Mouse (Mus musculus): ENCODE measurements around the gene Nadk. TPM values are rescaled to one million over a fixed set of nuclear protein-coding genes. Genes with fewer than 3 reads are reported as not detected.
"Not testable (repeated sequence)": the region's sequence is repeated elsewhere in the genome, so short reads cannot be mapped to it uniquely, and the experiment has no call there.

The Nadk gene
- polyA plus RNA-seq, 1 experiment from 2014 or later: 84.5 TPM

DNA sequence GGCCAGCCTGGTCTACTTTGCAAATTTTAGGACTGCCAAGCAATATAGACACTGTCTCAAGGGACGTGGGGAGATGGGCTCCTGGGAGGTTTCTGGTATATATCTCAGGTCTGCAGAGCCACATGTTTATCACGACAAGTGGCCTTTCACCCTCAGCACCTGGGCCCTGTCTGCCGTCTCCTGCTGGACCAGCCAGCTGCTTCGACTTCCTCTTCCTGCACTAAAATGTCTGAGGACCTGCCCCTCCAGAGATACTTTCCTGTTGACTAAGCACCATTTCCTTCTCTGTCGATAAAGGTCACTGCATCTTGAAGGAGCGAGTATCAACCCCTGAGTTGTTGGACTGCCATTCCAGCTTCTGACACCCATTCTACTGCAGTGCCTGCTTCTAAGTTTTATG, 2.7 kb upstream of the Nadk start:
- no peak overlapping the region for H3K9ac ChIP-seq
- no peaks in the 10 kb centered on the region for H3K27me3 ChIP-seq
- 87% methylated on average over 6 of the region's 6 CpGs for WGBS
- no peak for ATAC-seq (ENCODE audit: low FRiP score)
- H3K4me3 ChIP-seq: no peak overlapping the region
- no peak overlapping the region for H3K4me2 ChIP-seq
- H3K36me3 ChIP-seq: peaks cover 65% of the 10 kb centered on the region
- peaks cover 25% of the 10 kb centered on the region for H3K4me1 ChIP-seq (replicated peaks)
- H3K9me3 ChIP-seq: no peaks in the 10 kb centered on the region
- H3K27ac ChIP-seq: no peak overlapping the region

- Histone ChIP-seq H3K27me3 (no peaks in the 10 kb centered on the region), H3K36me3 (peaks cover 50% of the 10 kb centered on the region), H3K4me3 (no peak overlapping the region), H3K9ac (no peak overlapping the region), H3K27ac (no peak overlapping the region; the same call in 1 of the 2 replicates), H3K4me1 (replicated peaks) (peaks cover 38% of the 10 kb centered on the region), H3K4me2 (no peak overlapping the region), H3K9me3 (no peaks in the 10 kb centered on the region)
- no peak for ATAC-seq (ENCODE audit: low FRiP score)
- WGBS: 71% methylated on average over 2 of the region's 2 CpGs
These were observed 1.2 kb upstream of the Nadk start for GRCm38 (mm10) chr4:155560932-155561331.

GRCm38 (mm10) chr4:155562725-155563399, 684 bp downstream of the Nadk start:
- H3K4me1 ChIP-seq (replicated peaks): peaks cover 43% of the 10 kb centered on the region
- H3K36me3 ChIP-seq: peaks cover 33% of the 10 kb centered on the region
- no peaks in the 10 kb centered on the region for H3K9me3 ChIP-seq
- H3K27ac ChIP-seq: peak overlapping the region; percentile 93
- peak overlapping the region; percentile 85 for H3K4me3 ChIP-seq
- no peaks in the 10 kb centered on the region for H3K27me3 ChIP-seq
- H3K4me2 ChIP-seq: peak overlapping the region; percentile 97
- ATAC-seq (ENCODE audit: low FRiP score): no peak
- 6% methylated on average over 19 of the region's 19 CpGs for WGBS
- H3K9ac ChIP-seq: peak overlapping the region; percentile 51; the same call in 1 of the 2 replicates

- no peaks in the 10 kb centered on the region for H3K27me3 ChIP-seq
- under 1% methylated on average over 64 of the region's 69 CpGs for WGBS
These were observed 1.4 kb downstream of the Nadk start for GRCm38 (mm10) chr4:155563400-155564231.

DNA sequence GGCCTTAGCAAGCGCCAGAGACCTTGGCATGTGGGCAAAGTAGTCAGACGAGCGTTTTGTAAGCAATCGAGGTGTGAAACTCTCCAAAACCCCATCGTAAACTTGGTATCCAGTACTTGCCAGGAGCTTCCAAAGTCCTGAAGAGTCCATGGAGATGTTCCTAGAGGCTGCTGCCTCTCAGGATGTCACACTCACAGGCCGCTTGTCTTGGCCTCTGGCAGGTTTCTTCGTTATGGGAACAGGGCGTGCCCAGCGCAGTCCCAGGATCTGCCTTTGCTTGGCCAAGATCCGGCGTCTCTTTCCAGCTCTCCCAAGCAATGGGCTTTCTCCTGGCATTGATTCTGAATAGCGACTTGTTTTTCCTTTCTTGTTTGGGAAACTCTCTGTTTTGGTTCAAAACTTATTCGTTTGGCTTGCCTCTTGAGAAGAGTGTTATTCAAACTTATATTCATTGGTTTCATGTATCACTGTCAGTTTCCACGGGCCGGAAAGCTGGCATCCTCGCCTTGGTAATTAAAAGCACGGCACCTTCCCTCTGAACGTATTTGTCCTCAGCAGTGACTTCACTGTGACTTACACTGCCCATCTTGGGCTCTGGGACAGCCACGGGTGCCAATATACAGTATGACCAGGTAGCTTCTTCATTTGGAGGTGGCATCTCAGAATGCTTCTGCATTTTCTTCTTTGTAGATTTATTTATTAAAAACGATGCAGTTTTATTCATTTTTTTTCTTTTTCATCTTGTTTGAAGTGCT, 2.3 kb downstream of the Nadk start:
- no peak for ATAC-seq (ENCODE audit: low FRiP score)
- 17% methylated on average over 20 of the region's 20 CpGs for WGBS
- peak overlapping the region; percentile 91 for H3K9ac ChIP-seq
- H3K27ac ChIP-seq: peak overlapping the region; percentile 93
- H3K27me3 ChIP-seq: no peaks in the 10 kb centered on the region
- peak overlapping the region; percentile 85 for H3K4me3 ChIP-seq
- peak overlapping the region; percentile 97 for H3K4me2 ChIP-seq
- H3K4me1 ChIP-seq (replicated peaks): peaks cover 43% of the 10 kb centered on the region
- peaks cover 17% of the 10 kb centered on the region for H3K36me3 ChIP-seq
- no peaks in the 10 kb centered on the region for H3K9me3 ChIP-seq

More at GRCm38 (mm10) chr4:155563400-155564231, 1.4 kb downstream of the Nadk start:
- peak overlapping the region; percentile 93 for H3K27ac ChIP-seq
- peaks cover 26% of the 10 kb centered on the region for H3K36me3 ChIP-seq
- ATAC-seq (ENCODE audit: low FRiP score): peak; percentile 98
- peak overlapping the region; percentile 85 for H3K4me3 ChIP-seq
- peak overlapping the region; percentile 97 for H3K4me2 ChIP-seq
- peak overlapping the region; percentile 91 for H3K9ac ChIP-seq
- peaks cover 43% of the 10 kb centered on the region for H3K4me1 ChIP-seq (replicated peaks)
- no peaks in the 10 kb centered on the region for H3K9me3 ChIP-seq

- H3K4me2 ChIP-seq: no peak overlapping the region
- no peak overlapping the region for H3K27ac ChIP-seq
- H3K36me3 ChIP-seq: no peaks in the 10 kb centered on the region
- H3K9ac ChIP-seq: peak overlapping the region; percentile 29; the same call in 1 of the 2 replicates
- no peak overlapping the region for H3K4me3 ChIP-seq
- ATAC-seq (ENCODE audit: low FRiP score): no peak
- no peaks in the 10 kb centered on the region for H3K27me3 ChIP-seq
- 80% methylated on average over 8 of the region's 8 CpGs for WGBS
- peaks cover 42% of the 10 kb centered on the region for H3K4me1 ChIP-seq (replicated peaks)
- no peaks in the 10 kb centered on the region for H3K9me3 ChIP-seq
These were observed 4.4 kb downstream of the Nadk start for GRCm38 (mm10) chr4:155566555-155566954.

- H3K36me3 ChIP-seq: no peaks in the 10 kb centered on the region
- ATAC-seq (ENCODE audit: low FRiP score): no peak
- no peak overlapping the region for H3K4me3 ChIP-seq
- H3K27ac ChIP-seq: no peak overlapping the region
- H3K27me3 ChIP-seq: no peaks in the 10 kb centered on the region
- H3K4me1 ChIP-seq (replicated peaks): peaks cover 28% of the 10 kb centered on the region
- H3K9ac ChIP-seq: 0 out of 2 replicates have a peak overlapping the region, but pooled peaks have one; percentile 36
- no peak overlapping the region for H3K4me2 ChIP-seq
- WGBS: 33% methylated on average over 2 of the region's 2 CpGs
- no peaks in the 10 kb centered on the region for H3K9me3 ChIP-seq
These were observed 6.0 kb downstream of the Nadk start for GRCm38 (mm10) chr4:155568170-155568569.

DNA sequence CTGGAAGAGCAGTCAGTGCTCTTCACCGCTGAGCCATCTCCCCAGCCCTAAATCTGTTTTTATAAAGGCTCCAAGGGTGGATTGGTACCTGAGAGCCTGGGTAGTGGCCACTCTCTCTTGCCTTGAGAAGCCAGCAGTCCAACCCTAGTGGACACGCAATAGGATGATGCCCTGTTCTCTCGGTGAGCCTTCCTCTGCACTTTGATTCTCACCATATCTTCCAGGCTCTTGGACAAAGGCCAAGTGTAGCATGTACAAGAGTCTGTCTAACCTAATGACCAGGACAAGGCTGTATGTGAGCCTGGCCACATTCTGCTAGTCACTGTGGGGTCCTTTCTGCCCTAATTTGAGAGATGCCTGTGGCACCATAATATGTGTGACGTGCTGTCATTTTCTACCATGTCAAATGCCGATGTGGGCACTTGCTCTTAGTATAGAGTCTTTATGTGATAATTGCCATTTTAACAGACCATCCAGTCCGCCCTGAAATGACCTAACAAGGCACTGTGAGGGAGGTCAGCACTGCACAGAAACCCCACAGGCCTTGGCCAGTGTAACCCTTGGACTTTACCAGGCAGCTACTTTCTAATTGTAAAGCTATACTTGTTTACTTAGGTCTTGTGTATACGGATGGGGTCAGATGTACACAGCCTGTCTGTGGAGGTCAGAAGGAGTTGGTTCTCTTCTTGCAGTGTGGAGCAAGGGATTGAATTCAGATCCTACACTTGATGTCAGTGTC, 6.6 kb downstream of the Nadk start:
- Histone ChIP-seq H3K4me1 (replicated peaks) (peaks cover 28% of the 10 kb centered on the region), H3K27ac (no peak overlapping the region), H3K9ac (peak overlapping the region; percentile 36; the same call in 1 of the 2 replicates), H3K9me3 (no peaks in the 10 kb centered on the region), H3K27me3 (no peaks in the 10 kb centered on the region), H3K4me3 (no peak overlapping the region), H3K36me3 (no peaks in the 10 kb centered on the region), H3K4me2 (no peak overlapping the region)
- no peak for ATAC-seq (ENCODE audit: low FRiP score)
- 91% methylated on average over 7 of the region's 7 CpGs for WGBS

DNA sequence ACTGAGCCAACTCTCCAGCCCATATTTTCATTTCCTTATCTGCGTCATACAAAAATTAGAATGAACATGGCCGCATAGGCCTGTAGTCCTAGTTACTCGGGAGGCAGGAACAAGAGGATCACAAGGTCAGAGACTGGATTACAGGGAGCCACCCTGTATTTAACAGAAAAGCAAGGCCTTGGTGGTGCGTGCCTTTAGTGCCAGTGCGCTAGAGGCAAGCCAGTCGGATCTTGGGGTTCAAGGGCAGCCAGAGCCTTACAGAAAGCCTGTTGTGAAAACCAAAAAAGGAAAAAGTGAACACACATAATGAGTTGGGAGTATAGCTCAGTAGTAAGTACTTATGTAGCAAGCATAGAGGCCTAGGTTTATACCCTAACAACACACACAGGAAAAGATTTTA, 7.6 kb downstream of the Nadk start:
- H3K9me3 ChIP-seq: no peaks in the 10 kb centered on the region
- H3K36me3 ChIP-seq: no peaks in the 10 kb centered on the region
- no peak overlapping the region for H3K27ac ChIP-seq
- H3K27me3 ChIP-seq: no peaks in the 10 kb centered on the region
- ATAC-seq (ENCODE audit: low FRiP score): no peak
- H3K4me1 ChIP-seq (replicated peaks): peaks cover 20% of the 10 kb centered on the region
- no peak overlapping the region for H3K4me3 ChIP-seq
- H3K9ac ChIP-seq: no peak overlapping the region
- no peak overlapping the region for H3K4me2 ChIP-seq
- WGBS: 93% methylated on average over 6 of the region's 6 CpGs

GRCm38 (mm10) chr4:155570315-155570714, 8.1 kb downstream of the Nadk start:
- not testable (repeated sequence) for H3K27ac ChIP-seq; H3K36me3 ChIP-seq; H3K4me3 ChIP-seq; ATAC-seq (ENCODE audit: low FRiP score); H3K9ac ChIP-seq; H3K4me2 ChIP-seq; H3K9me3 ChIP-seq; H3K27me3 ChIP-seq
- peaks cover 15% of the 10 kb centered on the region for H3K4me1 ChIP-seq (replicated peaks)
- WGBS: 93% methylated on average over 11 of the region's 11 CpGs

GRCm38 (mm10) chr4:155571442-155571841, 9.3 kb downstream of the Nadk start:
- Histone ChIP-seq H3K36me3 (peaks cover 5% of the 10 kb centered on the region), H3K4me1 (replicated peaks) (peaks cover 5% of the 10 kb centered on the region; the same call in 1 of the 2 replicates), H3K9ac (no peak overlapping the region), H3K4me2 (no peak overlapping the region), H3K27me3 (no peaks in the 10 kb centered on the region), H3K9me3 (no peaks in the 10 kb centered on the region), H3K4me3 (no peak overlapping the region), H3K27ac (no peak overlapping the region)
- ATAC-seq (ENCODE audit: low FRiP score): no peak
- WGBS: 93% methylated on average over 2 of the region's 2 CpGs
